Mouse (Mus musculus) layer of hippocampus, postnatal 10 days (tissue): ENCODE measurements around the gene Pvalb. TPM values are rescaled to one million over a fixed set of nuclear protein-coding genes. Genes with fewer than 3 reads are reported as not detected.

Experiments
- DNase-seq, 2 experiments: peaks; one replicate each; pipeline ENCODE4 v3.0.0; 2021; ENCODE audit warnings: low spot score in 2 of 2
- long read RNA-seq: library from polyadenylated mRNA; stranded (forward); transcript quantifications from one replicate; pipeline ENCODE4 v2.0.0, GENCODE M21; 2023
- total RNA-seq, 2 experiments: library from RNA; stranded (reverse); gene quantifications; 2 replicates each; pipeline ENCODE4 v1.2.3; 2021

The Pvalb gene
- 1 to 10 TPM; 6.6 to 6.9 TPM for total RNA-seq
- long read RNA-seq, transcript Pvalb-201 (4 exons, 977 nt): major isoform, 9 of 9 reads
- long read RNA-seq, partial matches to known transcripts: 0 of 9 reads
- long read RNA-seq, other reads (novel, unspliced or antisense): 0 of 9 reads

GRCm38 (mm10) chr15:78206312-78206711 is at the start of gene Pvalb:
Gene Pvalb, minus strand, starts transcription at chr15:78206400.
- DNase-seq: no peak

- DNase-seq: peak; percentile 32 to 46
Observed at GRCm38 (mm10) chr15:78254751-78255150, 48.6 kb upstream of the Pvalb start.

- no peak for DNase-seq
Observed at GRCm38 (mm10) chr15:78248410-78248809, 42.2 kb upstream of the Pvalb start.

GRCm38 (mm10) chr15:78247659-78248058 is 41.5 kb upstream of the Pvalb start:
- DNase-seq: no peak

DNA sequence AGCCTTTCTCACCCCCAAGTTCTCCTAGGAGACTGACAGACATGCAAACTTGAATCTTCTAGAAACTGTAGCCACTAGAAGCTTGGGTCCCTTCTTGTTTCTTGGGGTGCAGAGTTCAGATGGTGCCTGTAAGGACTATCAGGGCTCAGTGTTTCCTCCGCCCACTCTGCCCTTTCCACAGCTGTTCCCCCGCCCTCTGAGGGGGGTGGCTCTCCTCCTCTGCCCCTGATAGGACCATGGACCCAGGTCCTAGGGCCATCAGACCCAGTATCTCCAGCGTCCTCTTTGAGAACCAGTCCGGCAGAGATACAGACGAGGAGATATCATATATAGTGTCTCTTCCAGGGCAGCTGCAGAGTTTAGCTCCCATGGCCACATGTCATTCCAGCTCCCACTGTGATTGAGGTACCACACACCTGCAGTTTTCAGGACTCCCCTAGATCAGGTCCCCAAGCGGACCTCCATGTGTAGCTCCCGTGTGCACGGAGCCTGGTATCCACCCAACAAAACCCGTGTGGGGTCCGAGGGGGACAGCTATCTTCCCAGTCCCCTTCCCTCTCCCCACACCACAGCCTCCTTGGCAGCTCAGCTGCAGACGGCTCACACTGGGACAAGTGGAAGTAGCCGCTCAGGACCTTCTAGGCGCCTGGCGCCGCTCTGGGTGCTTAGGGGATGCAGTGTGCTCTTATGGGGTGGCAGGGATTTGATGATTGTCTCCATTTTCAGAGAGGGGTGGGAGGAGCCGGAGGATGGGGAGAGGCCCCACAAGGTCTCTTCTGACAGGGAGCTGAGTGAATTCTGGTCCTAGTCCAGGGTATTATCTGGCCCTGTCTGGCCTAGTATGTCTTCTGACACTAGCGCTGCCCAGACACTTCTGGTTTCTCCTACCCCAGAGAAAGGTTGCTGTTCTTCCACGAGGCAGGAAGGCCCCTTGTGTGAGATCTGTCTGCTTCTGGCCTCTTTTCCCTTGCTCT is 40.2 kb upstream of the Pvalb start:
- no peak for DNase-seq

GRCm38 (mm10) chr15:78244695-78245492 is 38.7 kb upstream of the Pvalb start, which contains the start of gene Ncf4:
Gene Ncf4, plus strand, starts transcription at chr15:78244801.
- no peak for DNase-seq

- DNase-seq: no peak
Observed at GRCm38 (mm10) chr15:78243774-78244173, 37.6 kb upstream of the Pvalb start.

DNA sequence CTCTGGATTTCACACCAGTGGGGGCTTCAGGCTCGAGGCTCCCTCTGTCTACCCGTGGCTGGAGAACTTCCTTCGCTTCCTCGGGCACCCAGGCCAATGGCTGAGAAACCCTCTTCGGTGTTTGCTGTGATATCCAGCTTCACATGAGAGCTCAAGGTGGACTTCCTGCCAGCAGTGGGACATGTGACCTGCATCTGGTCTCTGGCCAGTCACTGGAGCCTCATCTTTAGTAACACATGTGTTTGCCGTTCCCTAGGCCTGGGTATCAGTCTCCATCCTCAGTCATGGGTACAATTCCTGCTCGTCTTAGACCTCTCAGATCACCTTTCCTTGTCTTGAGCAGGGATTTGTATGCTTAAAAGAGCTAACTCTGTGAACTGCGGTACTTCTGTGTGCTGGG is 36.9 kb upstream of the Pvalb start:
- DNase-seq: no peak

DNA sequence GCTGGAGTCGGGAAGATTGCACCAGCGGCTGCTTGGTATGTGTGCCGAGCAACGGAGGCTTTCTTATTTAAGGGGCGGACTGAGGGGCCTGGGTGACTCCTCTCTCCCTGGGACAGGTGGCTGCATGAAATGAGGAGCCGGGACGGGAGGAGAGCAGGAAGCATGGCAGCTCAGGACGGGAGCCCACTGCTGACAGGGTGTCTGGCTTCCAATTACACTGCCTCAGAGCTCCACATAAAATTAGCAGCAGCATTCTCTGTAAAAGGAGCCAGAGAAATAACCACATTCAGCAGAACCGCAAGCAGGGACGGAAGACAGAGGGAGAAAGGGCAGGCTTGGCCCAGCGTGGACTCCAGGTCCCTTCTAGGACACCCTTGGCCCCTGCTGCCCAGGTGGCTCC is 35.1 kb upstream of the Pvalb start:
- no peak for DNase-seq

- DNase-seq: no peak
Observed at GRCm38 (mm10) chr15:78239956-78240617, 33.9 kb upstream of the Pvalb start.

DNA sequence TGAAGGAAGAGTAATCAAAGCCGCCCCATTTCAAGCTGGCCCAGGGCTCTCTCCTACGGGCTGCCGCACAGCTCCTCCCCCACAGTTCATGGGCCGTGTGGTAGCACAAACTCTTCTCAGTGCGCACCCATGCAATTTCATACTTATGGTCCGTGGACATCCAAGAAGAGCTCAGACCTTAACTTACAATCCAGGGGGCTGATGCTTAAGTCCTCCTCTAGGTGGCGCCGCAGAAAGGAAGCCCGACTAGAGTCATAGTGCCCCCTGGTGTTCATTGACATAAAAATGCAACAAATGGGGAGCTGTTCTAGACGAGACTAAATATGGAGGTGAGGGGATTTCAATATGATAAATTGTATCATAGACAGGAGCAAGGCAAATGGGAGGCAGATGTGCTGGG is 33.3 kb upstream of the Pvalb start:
- DNase-seq: peak; percentile 65 to 73

GRCm38 (mm10) chr15:78234823-78235509 is 28.8 kb upstream of the Pvalb start:
- DNase-seq: no peak

- DNase-seq: no peak
Observed at GRCm38 (mm10) chr15:78231346-78232331, 25.4 kb upstream of the Pvalb start.

GRCm38 (mm10) chr15:78227816-78228215 is 21.6 kb upstream of the Pvalb start:
- no peak for DNase-seq

GRCm38 (mm10) chr15:78215269-78215668 is 9.1 kb upstream of the Pvalb start:
- DNase-seq: no peak

- no peak for DNase-seq
Observed at GRCm38 (mm10) chr15:78211367-78211766, 5.2 kb upstream of the Pvalb start.

DNA sequence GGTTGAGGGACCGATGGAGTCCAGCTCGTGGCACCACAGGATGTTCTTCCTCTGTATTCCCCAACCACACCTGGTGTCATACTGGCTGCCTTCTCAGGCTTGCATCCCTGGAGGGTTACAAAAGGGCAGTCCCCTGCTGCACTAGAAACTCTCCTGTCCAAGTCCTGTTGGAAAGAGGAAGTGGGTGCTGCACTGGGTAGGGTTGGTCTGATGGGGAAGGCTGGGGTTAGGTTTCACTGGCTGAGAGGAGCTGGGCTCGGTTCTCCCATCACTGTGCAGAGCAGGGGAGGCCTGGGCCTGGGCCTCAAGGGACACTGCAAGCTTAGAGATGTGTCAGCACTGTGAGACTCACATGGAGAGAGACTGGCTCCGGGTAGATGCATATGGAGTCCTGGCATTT is 4.0 kb upstream of the Pvalb start:
- no peak for DNase-seq

DNA sequence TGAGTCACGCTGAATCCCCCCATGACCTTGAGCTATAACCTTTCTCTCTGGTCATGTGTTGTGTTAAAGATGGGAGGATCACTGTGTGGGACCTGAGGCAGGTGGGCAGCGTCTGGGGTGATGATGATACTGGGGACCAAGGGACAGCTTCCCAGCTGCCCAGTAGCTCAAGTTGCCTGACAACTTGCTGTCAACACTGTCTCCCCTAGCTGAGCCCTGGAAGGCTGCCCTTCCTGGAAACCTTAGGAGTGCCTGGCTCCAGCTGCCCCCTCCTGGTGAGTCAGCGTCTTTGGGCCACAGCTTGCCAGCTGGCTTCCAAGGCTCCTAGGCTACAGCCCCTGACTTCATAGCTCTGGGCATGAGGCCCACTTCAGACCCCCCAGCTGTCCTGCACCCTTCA is 1.0 kb downstream of the Pvalb start:
- peak; percentile 50 to 65 for DNase-seq
